Mouse (Mus musculus): ENCODE measurements around the gene Nprl3.

Gene Nprl3

DNA sequence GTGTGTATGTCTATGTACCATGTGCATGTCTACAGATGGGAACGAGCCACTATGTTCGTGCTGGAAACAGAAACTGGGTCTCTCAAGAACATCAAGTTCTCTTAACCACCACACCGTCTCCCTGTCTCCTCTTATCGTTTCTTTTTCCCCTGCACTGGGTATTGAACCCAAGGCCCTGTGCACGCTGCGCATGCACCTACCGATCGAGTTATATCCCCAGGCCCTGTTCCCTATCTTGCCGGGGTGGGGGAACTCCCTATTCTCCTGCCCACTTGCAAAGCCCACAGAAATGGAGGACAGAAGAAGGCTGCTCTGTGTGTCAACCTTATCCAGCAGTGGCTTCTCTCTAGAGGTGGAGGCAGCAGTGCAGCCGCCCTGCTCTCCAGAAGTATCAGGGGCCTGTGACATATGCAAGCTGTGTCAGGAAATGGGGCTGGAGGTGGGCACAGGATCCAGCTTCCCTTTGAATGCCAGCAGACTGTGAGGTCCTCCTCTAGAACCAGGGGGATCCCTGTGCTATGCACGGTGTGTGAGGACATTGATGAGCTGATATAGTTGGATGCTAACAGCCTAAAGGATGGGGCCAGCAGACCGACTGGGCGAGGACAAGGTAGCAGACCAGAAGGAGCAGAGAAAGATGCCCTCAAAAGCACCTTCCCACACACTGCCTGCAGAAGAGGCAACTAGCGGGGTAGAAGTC is 69.1 kb downstream of the Nprl3 start:
- no peak for DNase-seq (ENCODE audit: extremely low spot score)

DNA sequence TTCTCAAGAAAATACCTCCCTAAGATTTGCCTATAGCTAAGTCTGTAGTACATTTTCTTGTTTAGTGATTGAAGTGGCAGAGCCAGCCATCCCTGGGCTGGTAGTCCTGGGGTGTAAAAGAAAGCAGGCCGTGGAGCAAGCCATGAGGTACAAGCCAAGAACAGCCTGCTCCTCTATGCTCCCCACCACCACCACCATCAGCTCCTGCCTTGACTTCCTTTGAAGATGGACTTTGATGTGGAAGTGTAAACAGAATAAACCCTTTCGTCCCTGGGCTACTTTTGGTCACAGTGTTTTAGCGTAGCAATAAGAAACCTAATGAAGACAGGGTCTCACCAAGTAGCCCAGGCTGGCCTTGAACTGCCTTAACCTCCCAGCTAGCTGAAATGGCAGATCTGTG is 69.7 kb downstream of the Nprl3 start:
- DNase-seq (ENCODE audit: extremely low spot score), result no peak

DNA sequence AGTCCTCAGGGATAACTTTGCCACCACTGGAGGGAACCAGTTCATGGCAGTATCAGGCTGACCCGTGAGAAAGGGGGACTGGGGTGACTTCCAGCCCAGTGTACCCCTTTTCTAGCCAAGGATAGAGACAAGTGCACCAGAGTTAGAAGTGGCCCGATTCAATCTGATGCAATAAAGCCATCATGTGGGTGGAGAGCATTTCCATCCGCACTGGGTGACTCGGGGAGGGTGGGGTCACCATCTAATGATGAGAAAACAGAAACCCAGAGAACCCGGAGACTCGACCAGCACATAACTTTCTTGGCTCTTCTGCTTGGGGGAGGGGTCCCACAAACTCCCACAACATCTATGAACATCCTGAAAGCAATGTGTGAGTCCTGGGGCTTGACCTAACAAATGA is 70.8 kb downstream of the Nprl3 start:
- no peak for DNase-seq (ENCODE audit: extremely low spot score)

DNA sequence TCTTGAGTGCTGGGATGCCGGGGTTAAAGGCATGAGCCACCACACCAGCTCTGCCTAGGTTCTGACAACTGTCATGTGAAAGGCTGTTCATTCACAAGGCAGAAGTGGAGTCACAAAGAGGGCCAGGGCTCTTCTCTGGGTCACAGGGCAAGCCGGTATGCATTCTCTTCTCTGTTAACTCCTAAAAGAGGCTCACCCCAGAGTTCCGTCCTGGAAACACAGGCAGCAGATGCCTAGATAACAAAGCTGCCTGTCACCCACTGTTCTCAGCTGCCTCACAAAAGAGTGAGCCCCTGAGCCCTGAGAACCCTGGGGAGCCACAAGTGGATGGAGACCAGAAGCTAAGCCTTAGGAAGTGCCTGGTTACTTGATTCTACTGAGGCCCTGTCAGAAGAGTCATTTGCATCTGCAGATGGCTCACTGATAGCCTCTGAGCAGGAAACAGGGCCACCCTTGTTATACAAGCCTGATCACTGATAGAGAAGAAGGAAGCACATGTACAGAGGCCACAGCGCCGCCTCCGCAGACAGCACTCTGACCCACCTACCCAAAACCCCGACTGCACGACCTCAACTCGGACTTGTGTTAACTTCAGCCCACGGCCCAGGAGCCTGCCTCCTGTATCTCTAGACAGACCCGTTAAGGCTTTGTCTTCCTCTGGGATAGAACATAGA is 71.5 kb downstream of the Nprl3 start:
- no peak for DNase-seq (ENCODE audit: extremely low spot score)

DNA sequence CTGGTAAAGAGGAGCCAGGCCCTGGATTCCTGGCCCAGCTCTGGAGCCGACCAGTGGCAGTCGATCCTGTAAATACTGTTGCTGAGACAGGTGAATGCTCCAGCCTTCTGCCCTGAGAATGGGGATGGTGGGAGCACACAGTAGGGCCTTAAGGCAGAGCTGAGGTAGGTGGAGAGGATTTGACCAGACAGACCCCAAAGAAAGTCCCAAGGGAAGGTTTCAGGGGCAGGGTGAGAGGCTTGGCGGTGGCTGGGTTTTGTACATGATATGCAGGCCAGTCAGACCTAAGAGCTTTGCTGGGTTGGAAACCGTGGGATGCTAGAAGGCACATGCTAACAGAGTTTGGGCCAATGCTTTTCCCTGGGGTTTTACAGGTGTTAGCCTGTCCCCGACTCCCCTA is 72.9 kb downstream of the Nprl3 start:
- DNase-seq (ENCODE audit: extremely low spot score), result no peak

DNA sequence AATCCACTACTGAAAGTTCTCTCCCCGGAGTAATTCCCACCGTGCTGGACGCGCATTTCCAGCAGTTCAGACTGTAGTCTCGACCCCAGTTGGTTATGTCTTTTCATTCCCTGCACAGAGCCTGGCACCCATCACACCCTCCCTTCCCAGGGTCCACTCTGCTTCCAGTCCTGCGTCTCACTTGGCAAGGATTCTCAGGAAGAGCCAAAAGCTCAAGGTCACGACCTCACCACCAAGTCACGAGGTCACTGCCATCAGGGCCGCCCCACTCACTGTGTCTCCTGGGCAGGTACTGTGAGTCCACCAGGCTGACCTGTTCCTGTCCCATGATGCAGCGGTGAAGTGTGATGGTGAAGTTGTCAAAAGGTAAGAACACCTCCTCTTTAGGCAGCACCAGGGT is 73.4 kb downstream of the Nprl3 start:
- no peak for DNase-seq (ENCODE audit: extremely low spot score)

DNA sequence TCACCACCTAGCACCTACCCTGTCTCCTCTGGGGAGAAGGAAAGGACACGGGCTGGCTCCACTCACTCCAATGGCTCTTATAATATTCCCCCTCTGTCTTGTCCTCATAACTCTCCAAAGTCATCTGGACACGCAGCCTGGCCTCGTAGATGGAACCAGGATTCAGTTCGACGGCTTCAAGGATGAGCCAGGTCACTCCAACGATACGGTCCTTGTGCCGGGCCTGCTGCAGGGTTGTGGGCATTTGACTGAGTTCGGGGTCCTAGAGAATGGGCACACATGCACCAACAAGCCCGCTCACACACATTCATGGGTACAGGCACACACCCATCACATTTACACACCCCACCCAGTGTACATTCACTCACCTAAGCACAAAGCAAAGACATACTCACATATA is 74.4 kb downstream of the Nprl3 start:
- DNase-seq (ENCODE audit: extremely low spot score), result no peak

DNA sequence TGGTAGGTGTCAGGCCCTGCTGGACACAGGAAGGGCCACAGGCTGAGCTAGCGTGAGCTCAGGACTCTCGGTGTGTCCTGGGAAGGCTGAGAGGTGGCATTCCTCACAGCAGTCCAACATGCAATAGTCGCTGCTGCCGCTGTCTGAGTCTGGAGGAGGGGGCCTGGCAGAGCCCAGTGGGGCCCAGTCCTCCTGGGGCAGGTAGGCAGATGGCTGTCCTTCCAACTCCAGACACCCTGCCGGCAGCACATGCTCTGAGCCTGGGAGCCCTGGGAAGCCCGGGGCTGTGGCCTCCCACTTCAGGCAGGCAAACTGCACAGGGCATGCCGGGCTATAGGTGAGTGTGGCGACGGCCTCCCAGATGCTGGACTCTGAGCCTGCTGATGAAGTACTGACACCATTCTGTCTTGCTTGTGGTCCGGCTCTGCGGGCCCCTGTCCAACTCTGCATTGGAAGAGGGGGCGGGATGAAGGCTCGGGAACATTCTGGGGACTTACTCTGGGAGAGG is 76.8 kb downstream of the Nprl3 start:
- no peak for DNase-seq (ENCODE audit: extremely low spot score)

DNA sequence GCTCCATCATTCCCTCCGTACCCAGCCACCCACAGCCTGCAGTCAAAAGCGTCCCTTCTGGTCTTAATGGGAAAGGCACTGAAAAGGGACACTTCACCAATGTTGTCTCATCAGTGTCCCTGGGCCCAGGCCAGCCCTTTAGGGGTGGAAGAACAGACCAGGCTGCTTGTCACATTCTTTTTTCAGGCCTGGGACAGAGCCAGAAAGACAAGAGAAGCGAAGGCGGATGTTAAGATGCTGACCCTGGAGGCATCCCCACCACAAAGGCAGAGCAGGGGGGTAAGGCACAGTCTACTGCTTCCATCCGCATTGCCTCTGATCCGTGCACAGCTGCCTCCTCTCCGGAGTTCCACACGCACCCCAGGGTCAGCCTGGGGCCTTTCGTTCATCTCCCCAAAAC is 77.4 kb downstream of the Nprl3 start:
- DNase-seq (ENCODE audit: extremely low spot score), result no peak

DNA sequence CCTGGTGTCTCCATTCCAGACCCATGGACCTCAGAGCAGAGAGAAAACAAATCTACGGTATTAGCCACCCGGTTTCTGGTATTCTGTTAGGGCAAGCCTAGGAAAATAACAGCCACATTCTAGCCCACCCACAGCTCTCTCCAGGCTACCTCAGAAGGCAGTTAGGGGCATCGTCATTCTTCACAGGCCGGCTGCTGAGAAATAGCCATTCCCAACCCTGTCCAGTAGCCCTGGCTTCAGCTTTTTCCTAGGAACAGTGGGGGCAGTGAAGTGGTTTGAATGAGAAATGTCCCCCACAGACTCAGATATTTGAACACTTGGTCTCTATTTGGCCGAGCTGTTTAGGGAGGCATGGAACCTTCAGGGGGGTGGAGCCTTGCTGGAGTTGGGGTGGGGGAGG is 78.1 kb downstream of the Nprl3 start:
- no peak for DNase-seq (ENCODE audit: extremely low spot score)

DNA sequence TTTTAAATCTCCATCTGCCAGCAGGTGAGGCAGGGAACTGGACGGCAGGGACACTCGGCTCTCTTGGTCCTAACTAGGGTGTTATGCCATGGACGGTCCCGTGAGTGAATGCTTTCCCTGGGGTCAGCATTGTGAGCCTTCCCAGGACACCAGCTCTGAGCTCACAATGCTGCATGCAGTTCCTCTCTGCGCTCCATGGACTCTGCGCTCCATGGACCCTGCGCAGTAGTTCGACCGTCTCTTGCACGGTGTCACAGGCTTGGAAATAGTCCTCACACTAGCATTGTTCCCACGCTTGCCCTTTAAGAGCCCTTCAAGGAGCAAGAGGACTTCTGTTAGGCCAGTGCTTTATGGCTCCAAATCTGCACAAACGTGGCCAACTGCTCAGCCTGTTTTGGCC is 78.6 kb downstream of the Nprl3 start:
- DNase-seq (ENCODE audit: extremely low spot score), result no peak

DNA sequence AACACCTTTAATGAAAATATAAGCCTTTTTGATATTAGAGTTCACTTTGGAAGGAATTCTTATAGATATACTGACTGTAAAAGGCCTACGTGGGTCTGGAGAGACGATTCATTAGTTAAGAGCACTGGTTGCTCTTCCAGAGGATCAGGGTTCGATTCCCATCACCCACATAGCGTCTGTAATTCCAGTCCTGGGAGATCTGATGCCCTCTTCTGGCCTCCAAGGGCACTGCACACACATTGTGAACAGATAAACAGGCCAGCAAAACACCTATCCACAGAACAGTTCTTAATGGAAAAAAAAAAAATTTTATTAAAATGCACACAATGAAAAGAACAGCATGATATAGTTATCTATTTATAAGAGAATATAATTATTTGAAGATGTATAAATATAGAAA is 80.3 kb downstream of the Nprl3 start:
- no peak for DNase-seq (ENCODE audit: extremely low spot score)

DNA sequence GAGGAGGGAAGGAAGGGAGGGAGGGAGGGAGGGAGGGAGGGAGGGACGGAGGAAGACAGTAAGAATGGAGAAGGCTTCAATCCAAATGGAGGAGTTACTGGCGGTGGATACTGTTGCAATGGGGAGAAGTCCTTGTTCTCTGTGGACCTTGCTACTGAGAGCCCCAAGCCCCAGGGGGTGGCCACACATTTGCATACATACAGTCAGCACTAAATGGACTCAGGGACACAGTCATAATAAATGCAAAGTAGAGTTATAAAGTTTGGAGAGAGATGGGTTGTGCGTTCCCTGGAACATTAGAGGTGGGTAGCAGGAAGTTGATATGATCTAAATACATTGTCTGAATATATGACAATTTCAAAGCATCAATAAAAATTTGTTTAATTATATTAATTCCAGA is 81.5 kb downstream of the Nprl3 start:
- DNase-seq (ENCODE audit: extremely low spot score), result no peak

DNA sequence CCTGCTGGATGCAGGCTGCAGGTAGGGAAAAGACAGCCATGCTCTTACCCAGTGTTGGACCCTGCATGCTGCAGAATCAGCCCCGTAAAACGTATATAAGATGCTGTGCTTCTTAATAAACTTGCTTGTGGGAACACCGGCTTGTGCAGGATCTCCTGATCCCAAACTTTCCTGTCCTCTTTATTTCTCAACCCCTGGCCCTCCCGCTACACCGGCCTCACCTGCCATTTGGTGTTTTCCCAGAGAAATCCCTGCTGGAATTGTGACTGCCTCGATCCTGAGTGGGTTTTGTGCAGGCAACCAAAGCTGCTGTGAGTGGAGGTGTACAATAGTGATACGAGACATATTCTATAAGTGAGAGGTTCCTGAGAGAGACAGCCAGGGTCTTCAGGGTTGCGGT is 83.0 kb downstream of the Nprl3 start:
- DNase-seq (ENCODE audit: extremely low spot score), result no peak

DNA sequence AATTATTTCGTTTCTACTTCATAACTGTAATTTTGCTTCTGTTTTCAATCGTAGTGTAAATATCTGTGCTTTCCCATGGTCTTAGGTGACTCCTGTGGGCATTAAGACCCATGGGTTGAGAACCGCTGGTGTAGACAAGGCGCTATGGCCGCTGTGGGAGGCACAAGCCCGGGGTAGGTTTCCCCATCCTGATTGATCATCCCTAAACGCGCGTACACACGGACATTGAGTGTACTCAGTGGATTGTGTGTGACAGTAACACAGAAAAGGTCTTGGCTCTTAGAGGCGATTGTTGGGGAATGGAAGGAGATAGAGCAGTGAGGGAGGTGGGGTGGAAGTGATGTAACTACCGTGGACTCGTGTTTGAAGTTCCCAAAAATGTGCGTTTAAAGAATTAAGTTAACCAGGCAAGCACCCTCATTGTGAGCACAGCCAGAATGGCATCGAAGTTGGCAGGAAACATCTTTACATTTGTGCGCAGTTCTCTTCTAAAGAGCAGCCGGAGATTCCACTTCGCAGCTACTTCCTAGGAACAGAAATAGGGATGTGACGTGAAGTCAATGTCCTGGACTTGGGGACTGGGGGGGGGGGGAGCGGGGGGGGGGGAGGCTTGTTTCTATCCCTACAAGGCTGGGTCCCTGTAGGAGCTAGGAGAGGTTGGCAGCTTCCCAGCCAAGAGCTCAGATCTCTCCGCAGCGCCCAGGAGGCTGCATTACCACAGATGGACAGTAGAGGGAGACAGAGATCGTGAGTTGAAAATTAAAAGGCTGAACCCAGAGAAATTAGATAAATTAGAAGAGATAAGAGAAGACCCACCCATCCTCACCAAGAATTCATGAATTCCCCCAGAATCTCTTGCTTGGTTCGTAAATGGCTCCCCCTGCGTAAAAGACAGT is 85.3 kb downstream of the Nprl3 start:
- DNase-seq (ENCODE audit: extremely low spot score), result peak; percentile 80

DNA sequence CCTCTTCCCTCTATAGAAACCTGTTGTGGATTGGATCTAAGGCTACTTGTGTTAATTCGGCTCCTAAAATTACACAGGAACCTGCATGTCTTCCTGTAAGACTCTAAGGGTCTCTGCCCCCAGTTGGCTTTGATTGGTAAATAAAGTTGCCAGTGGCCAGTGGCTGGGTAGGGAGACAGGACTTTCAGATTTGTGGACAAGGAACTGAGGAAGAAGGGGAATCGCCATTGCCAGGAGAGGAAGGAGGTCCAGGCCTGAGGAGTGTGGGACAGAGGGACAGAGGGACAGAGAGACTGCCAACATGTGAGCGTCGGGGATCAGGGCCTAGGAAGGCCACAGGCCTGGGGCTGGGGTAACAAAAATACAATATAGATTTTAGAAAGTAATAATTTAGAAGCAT is 86.3 kb downstream of the Nprl3 start:
- no peak for DNase-seq (ENCODE audit: extremely low spot score)

DNA sequence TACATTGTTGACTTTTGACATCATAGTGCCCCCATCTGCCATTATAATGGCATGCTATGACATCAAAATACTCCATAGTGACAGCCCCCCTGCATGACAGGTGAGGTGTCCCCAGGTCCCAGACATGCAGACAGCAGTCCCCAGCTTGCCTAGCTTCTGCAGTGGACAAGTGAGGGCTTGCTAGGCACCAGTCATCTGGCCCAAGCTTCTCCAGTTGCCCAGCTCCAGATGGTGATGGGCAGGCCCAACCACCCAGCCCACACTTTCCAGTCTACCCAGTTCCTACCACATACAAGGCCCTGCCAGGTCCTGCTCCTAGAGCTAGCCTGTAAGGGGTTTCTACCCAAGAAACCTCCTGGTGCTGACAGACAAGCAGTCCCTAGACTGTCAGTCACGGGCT is 89.0 kb downstream of the Nprl3 start:
- DNase-seq (ENCODE audit: extremely low spot score), result no peak
